Mouse (Mus musculus) embryonic facial prominence, embryonic 15.5 days (tissue): ENCODE measurements around the gene Gm37240. TPM values are rescaled to one million over a fixed set of nuclear protein-coding genes. Genes with fewer than 3 reads are reported as not detected.
"Not testable (repeated sequence)": the region's sequence is repeated elsewhere in the genome, so short reads cannot be mapped to it uniquely, and the experiment has no call there.

Experiments used
- ATAC-seq: fragments of 200-750 bp; cut with Nextera tagmentation; 2 replicates; pipeline ENCODE4 v1.8.0; 2017; ENCODE audit warnings: low read depth, moderate TSS enrichment; ENCODE audit not compliant: insufficient number of reproducible peaks, low FRiP score, low TSS enrichment
- H3K27ac ChIP-seq: fragments of 300-500 bp; sonication (generic); replicated peaks from 2 replicates; pipeline ENCODE4 v1.5.1; 2015; ENCODE audit warnings: mild to moderate bottlenecking, inconsistent platforms
- H3K27me3 ChIP-seq: fragments of 300-500 bp; sonication (generic); 2 replicates; pipeline ENCODE4 v1.6.1; 2015; ENCODE audit warnings: inconsistent platforms
- H3K36me3 ChIP-seq: fragments of 300-500 bp; sonication (generic); 2 replicates; pipeline ENCODE4 v1.6.1; 2015; ENCODE audit warnings: mild to moderate bottlenecking, inconsistent platforms
- H3K4me1 ChIP-seq: fragments of 300-500 bp; sonication (generic); 2 replicates; pipeline ENCODE4 v1.6.1; 2015; ENCODE audit warnings: inconsistent platforms
- H3K4me2 ChIP-seq: fragments of 300-500 bp; sonication (generic); replicated peaks from 2 replicates; pipeline ENCODE4 v1.6.1; 2015; ENCODE audit warnings: mild to moderate bottlenecking, inconsistent platforms
- H3K4me3 ChIP-seq: fragments of 300-500 bp; sonication (generic); replicated peaks from 2 replicates; pipeline ENCODE4 v1.5.1; 2015; ENCODE audit warnings: mild to moderate bottlenecking, inconsistent platforms
- H3K9ac ChIP-seq: fragments of 300-500 bp; sonication (generic); 2 replicates; pipeline ENCODE4 v1.6.1; 2015; ENCODE audit warnings: inconsistent platforms
- H3K9me3 ChIP-seq: fragments of 300-500 bp; sonication (generic); replicated peaks from 2 replicates; pipeline ENCODE4 v1.6.1; 2016; ENCODE audit warnings: inconsistent platforms
- WGBS: fragments of 180-500 bp; shearing (Covaris S2); methylation state at CpG from one replicate; pipeline ENCODE4 v1.1.7; 2015; 5-methylcytosine and 5-hydroxymethylcytosine counted together
- polyA plus RNA-seq: library from polyadenylated mRNA; unstranded; fragments of >200 nt; fragmentation: Nextera tagmentation; extraction: Ambion mirVana; gene quantifications from 2 replicates; pipeline ENCODE4 v1.2.1, GENCODE M21; 2015

The Gm37240 gene
- polyA plus RNA-seq, 1 experiment from 2014 or later: 12.8 TPM

- Histone ChIP-seq H3K27me3 (0 out of 2 replicates have a peak, but pooled peaks cover under 1% of the 10 kb centered on the region), H3K27ac (no peak overlapping the region), H3K36me3 (no peaks in the 10 kb centered on the region), H3K4me3 (no peak overlapping the region), H3K9ac (no peak overlapping the region), H3K9me3 (no peaks in the 10 kb centered on the region), H3K4me2 (no peak overlapping the region), H3K4me1 (no peaks in the 10 kb centered on the region)
- ATAC-seq: no peak
- 78% methylated on average over 12 of the region's 12 CpGs for WGBS
These were observed 1215.2 kb downstream of the Gm37240 start for GRCm38 (mm10) chr3:84672136-84672535.

GRCm38 (mm10) chr3:84668957-84669356 is 1218.4 kb downstream of the Gm37240 start:
- WGBS: 88% methylated on average over 3 of the region's 3 CpGs
- no peaks in the 10 kb centered on the region for H3K36me3 ChIP-seq

GRCm38 (mm10) chr3:84665255-84666073 is 1221.9 kb downstream of the Gm37240 start:
- Histone ChIP-seq H3K27ac (peak overlapping the region; percentile 77), H3K4me3 (peak overlapping the region; percentile 39), H3K9me3 (no peaks in the 10 kb centered on the region), H3K36me3 (no peaks in the 10 kb centered on the region), H3K9ac (no peak overlapping the region; the same call in 1 of the 2 replicates), H3K4me2 (peak overlapping the region; percentile 63), H3K27me3 (peaks cover 19% of the 10 kb centered on the region), H3K4me1 (peaks cover 15% of the 10 kb centered on the region)
- ATAC-seq: peak; percentile 47; the same call in 1 of the 2 replicates
- 5% methylated on average over 21 of the region's 21 CpGs for WGBS

More at GRCm38 (mm10) chr3:84668957-84669356, 1218.4 kb downstream of the Gm37240 start:
- Histone ChIP-seq H3K4me1 (peaks cover 15% of the 10 kb centered on the region), H3K4me3 (no peak overlapping the region), H3K4me2 (no peak overlapping the region), H3K27me3 (peaks cover 19% of the 10 kb centered on the region), H3K9me3 (no peaks in the 10 kb centered on the region), H3K9ac (no peak overlapping the region), H3K27ac (no peak overlapping the region)
- no peak for ATAC-seq

GRCm38 (mm10) chr3:84664686-84665085 is 1222.6 kb downstream of the Gm37240 start:
- H3K27ac ChIP-seq: no peak overlapping the region
- WGBS: 70% methylated on average over 8 of the region's 8 CpGs
- H3K27me3 ChIP-seq: peaks cover 19% of the 10 kb centered on the region
- H3K4me3 ChIP-seq: no peak overlapping the region
- no peak overlapping the region for H3K4me2 ChIP-seq
- H3K9ac ChIP-seq: no peak overlapping the region
- no peaks in the 10 kb centered on the region for H3K9me3 ChIP-seq
- H3K4me1 ChIP-seq: peaks cover 15% of the 10 kb centered on the region
- H3K36me3 ChIP-seq: no peaks in the 10 kb centered on the region
- no peak for ATAC-seq

GRCm38 (mm10) chr3:84663858-84664257 is 1223.5 kb downstream of the Gm37240 start:
- H3K9me3 ChIP-seq: no peaks in the 10 kb centered on the region
- no peak overlapping the region for H3K4me3 ChIP-seq
- H3K4me2 ChIP-seq: no peak overlapping the region
- H3K27me3 ChIP-seq: peaks cover 19% of the 10 kb centered on the region
- H3K9ac ChIP-seq: no peak overlapping the region
- H3K36me3 ChIP-seq: no peaks in the 10 kb centered on the region
- WGBS: 86% methylated on average over 4 of the region's 4 CpGs
- no peak overlapping the region for H3K27ac ChIP-seq
- H3K4me1 ChIP-seq: peaks cover 15% of the 10 kb centered on the region
- no peak for ATAC-seq

- Histone ChIP-seq H3K4me1 (peaks cover 15% of the 10 kb centered on the region), H3K9ac (no peak overlapping the region), H3K36me3 (no peaks in the 10 kb centered on the region), H3K4me2 (no peak overlapping the region), H3K4me3 (no peak overlapping the region), H3K27ac (no peak overlapping the region), H3K27me3 (peaks cover 19% of the 10 kb centered on the region), H3K9me3 (no peaks in the 10 kb centered on the region)
- no peak for ATAC-seq
- WGBS: 61% methylated on average over 12 of the region's 12 CpGs
These were observed 1224.2 kb downstream of the Gm37240 start for GRCm38 (mm10) chr3:84663079-84663478.

- no peak for ATAC-seq
- Histone ChIP-seq H3K4me3 (no peak overlapping the region), H3K9ac (no peak overlapping the region), H3K36me3 (no peaks in the 10 kb centered on the region), H3K4me2 (no peak overlapping the region), H3K4me1 (peaks cover 6% of the 10 kb centered on the region; the same call in 1 of the 2 replicates), H3K9me3 (no peaks in the 10 kb centered on the region), H3K27ac (no peak overlapping the region), H3K27me3 (peaks cover 9% of the 10 kb centered on the region)
- 64% methylated on average over 2 of the region's 2 CpGs for WGBS
These were observed 1226.9 kb downstream of the Gm37240 start for GRCm38 (mm10) chr3:84660380-84660779.

GRCm38 (mm10) chr3:84658872-84659271 is 1228.4 kb downstream of the Gm37240 start:
- Histone ChIP-seq H3K27me3 (no peaks in the 10 kb centered on the region; the same call in 1 of the 2 replicates), H3K9me3 (no peaks in the 10 kb centered on the region), H3K4me3 (no peak overlapping the region), H3K9ac (no peak overlapping the region), H3K36me3 (no peaks in the 10 kb centered on the region), H3K27ac (no peak overlapping the region), H3K4me1 (peaks cover 15% of the 10 kb centered on the region), H3K4me2 (no peak overlapping the region)
- WGBS: 100% methylated on average over 2 of the region's 2 CpGs
- no peak for ATAC-seq

GRCm38 (mm10) chr3:84658017-84658416 is 1229.3 kb downstream of the Gm37240 start:
- ATAC-seq: no peak
- peaks cover 15% of the 10 kb centered on the region for H3K4me1 ChIP-seq
- no peak overlapping the region for H3K4me3 ChIP-seq
- no peaks in the 10 kb centered on the region for H3K9me3 ChIP-seq
- H3K36me3 ChIP-seq: no peaks in the 10 kb centered on the region
- WGBS: 90% methylated on average over 7 of the region's 7 CpGs
- no peaks in the 10 kb centered on the region for H3K27me3 ChIP-seq
- H3K9ac ChIP-seq: no peak overlapping the region
- H3K27ac ChIP-seq: no peak overlapping the region
- no peak overlapping the region for H3K4me2 ChIP-seq

GRCm38 (mm10) chr3:84657240-84657639 is 1230.1 kb downstream of the Gm37240 start:
- no peaks in the 10 kb centered on the region for H3K27me3 ChIP-seq
- H3K4me3 ChIP-seq: no peak overlapping the region
- H3K9me3 ChIP-seq: no peaks in the 10 kb centered on the region
- WGBS: 41% methylated on average over 6 of the region's 6 CpGs
- H3K27ac ChIP-seq: peak overlapping the region; percentile 17; the same call in 1 of the 2 replicates
- H3K4me2 ChIP-seq: no peak overlapping the region
- no peak for ATAC-seq
- peaks cover 15% of the 10 kb centered on the region for H3K4me1 ChIP-seq
- H3K9ac ChIP-seq: no peak overlapping the region
- no peaks in the 10 kb centered on the region for H3K36me3 ChIP-seq

- 78% methylated on average over 2 of the region's 2 CpGs for WGBS
These were observed 1231.5 kb downstream of the Gm37240 start for GRCm38 (mm10) chr3:84655785-84656150.

More at GRCm38 (mm10) chr3:84655785-84656150, 1231.5 kb downstream of the Gm37240 start:
- H3K9me3 ChIP-seq, H3K4me3 ChIP-seq, H3K27ac ChIP-seq, H3K9ac ChIP-seq, ATAC-seq, H3K27me3 ChIP-seq, H3K4me2 ChIP-seq, H3K36me3 ChIP-seq: not testable (repeated sequence)
- H3K4me1 ChIP-seq: peaks cover 15% of the 10 kb centered on the region
